Mouse (Mus musculus) thymus, postnatal 4 days (tissue): ENCODE measurements around the gene Cpne4.

Source experiments
- DNase-seq: peaks from one replicate; pipeline ENCODE4 v3.0.0; 2021

Gene Cpne4

GRCm38 (mm10) chr9:104693145-104693544 lies 146.1 kb downstream of the Cpne4 start:
- DNase-seq = no peak

GRCm38 (mm10) chr9:104710831-104711230 lies 163.7 kb downstream of the Cpne4 start:
- no peak for DNase-seq

- DNase-seq = no peak
These were observed 178.2 kb downstream of the Cpne4 start for GRCm38 (mm10) chr9:104725311-104725710.

GRCm38 (mm10) chr9:104742661-104743380 lies 195.7 kb downstream of the Cpne4 start:
- no peak for DNase-seq

GRCm38 (mm10) chr9:104755519-104755918 lies 208.4 kb downstream of the Cpne4 start:
- DNase-seq = no peak

- DNase-seq = no peak
These were observed 212.9 kb downstream of the Cpne4 start for GRCm38 (mm10) chr9:104760031-104760430.

GRCm38 (mm10) chr9:104776198-104776815 lies 229.2 kb downstream of the Cpne4 start:
- DNase-seq = no peak

- no peak for DNase-seq
These were observed 230.0 kb downstream of the Cpne4 start for GRCm38 (mm10) chr9:104777135-104777534.

- DNase-seq = no peak
These were observed 230.7 kb downstream of the Cpne4 start for GRCm38 (mm10) chr9:104777780-104778179.

- no peak for DNase-seq
These were observed 249.5 kb downstream of the Cpne4 start for GRCm38 (mm10) chr9:104796601-104797000.

- DNase-seq = no peak
These were observed 257.7 kb downstream of the Cpne4 start for GRCm38 (mm10) chr9:104804776-104805175.

- DNase-seq = no peak
These were observed 267.6 kb downstream of the Cpne4 start for GRCm38 (mm10) chr9:104814681-104815080.

GRCm38 (mm10) chr9:104828646-104829045 lies 281.6 kb downstream of the Cpne4 start:
- DNase-seq = no peak

- DNase-seq = no peak
These were observed 286.0 kb downstream of the Cpne4 start for GRCm38 (mm10) chr9:104832934-104833539.

- no peak for DNase-seq
These were observed 290.8 kb downstream of the Cpne4 start for GRCm38 (mm10) chr9:104837931-104838330.

GRCm38 (mm10) chr9:104841278-104841677 lies 294.2 kb downstream of the Cpne4 start:
- no peak for DNase-seq

GRCm38 (mm10) chr9:104845226-104845930 lies 298.3 kb downstream of the Cpne4 start:
- no peak for DNase-seq

GRCm38 (mm10) chr9:104853701-104854100 lies 306.6 kb downstream of the Cpne4 start:
- DNase-seq = no peak

GRCm38 (mm10) chr9:104854245-104854921 lies 307.3 kb downstream of the Cpne4 start:
- no peak for DNase-seq

- DNase-seq = no peak
These were observed 318.7 kb downstream of the Cpne4 start for GRCm38 (mm10) chr9:104865830-104866229.

- no peak for DNase-seq
These were observed 325.5 kb downstream of the Cpne4 start for GRCm38 (mm10) chr9:104872586-104872985.

- DNase-seq = no peak
These were observed 327.1 kb downstream of the Cpne4 start for GRCm38 (mm10) chr9:104874157-104874556.

- no peak for DNase-seq
These were observed 329.9 kb downstream of the Cpne4 start for GRCm38 (mm10) chr9:104877014-104877413.
